Mouse (Mus musculus): ENCODE measurements around the gene Bmp6.

- TF ChIP-seq CTCF (IDR thresholded peaks at IDR 0.05; ENCODE audit: low read depth) (no peak), EP300 (IDR thresholded peaks at IDR 0.05; ENCODE audit: low read depth) (no peak)
Observed at GRCm38 (mm10) chr13:38312357-38313040, 32.4 kb upstream of the Bmp6 start.
